Mouse (Mus musculus): ENCODE measurements around the gene Drc7. TPM values are rescaled to one million over a fixed set of nuclear protein-coding genes. Genes with fewer than 3 reads are reported as not detected.

Gene Drc7
- total and polyA plus RNA-seq, 2 experiments from 2014 or later, result not detected

DNA sequence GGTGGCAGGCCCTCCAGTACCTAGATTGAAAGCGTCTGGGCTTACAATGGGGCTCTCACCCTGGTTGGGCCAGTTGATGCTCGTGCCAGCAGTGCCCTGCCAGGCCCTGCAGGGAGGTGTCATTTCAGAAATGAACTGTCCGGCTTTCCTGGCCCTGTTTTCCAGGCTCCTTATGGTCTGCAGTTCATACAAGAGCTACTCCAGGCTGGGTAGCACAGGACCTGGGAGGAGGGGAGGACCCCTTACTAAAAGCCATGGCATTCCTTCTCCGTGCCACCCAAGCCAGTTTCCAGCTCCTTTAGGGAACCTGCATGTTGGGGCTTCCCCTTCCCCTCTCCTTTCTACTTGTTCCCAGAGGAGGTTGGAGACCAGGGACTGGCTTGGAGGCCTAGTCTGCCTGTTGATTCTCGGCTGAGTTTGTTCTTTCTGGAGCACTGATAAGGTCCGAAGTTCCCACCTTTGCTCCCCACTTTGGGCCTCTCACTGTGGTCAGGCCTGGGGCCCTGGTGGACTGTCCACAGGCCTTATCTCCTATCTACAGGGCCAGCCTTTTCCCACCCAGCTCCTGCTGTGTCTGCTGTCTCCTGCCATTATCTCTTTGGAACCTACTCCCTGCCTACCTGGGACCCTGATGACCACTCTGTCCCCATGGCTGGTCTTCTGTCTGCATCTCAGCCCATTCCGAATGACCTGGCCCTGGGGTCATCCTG lies 30.7 kb downstream of the Drc7 start:
- Histone ChIP-seq H3K9me3 (replicated peaks; ENCODE audit: control insufficient read depth, low read length) (no peaks in the 10 kb centered on the region), H3K4me1 (ENCODE audit: control insufficient read depth, insufficient read depth) (peaks cover 6% of the 10 kb centered on the region; the same call in 1 of the 2 replicates), H3K27ac (ENCODE audit: low read depth) (no peak overlapping the region), H3K4me2 (ENCODE audit: low read depth, low read length) (no peak overlapping the region), H3K27me3 (ENCODE audit: control insufficient read depth, insufficient read depth, low read length) (no peaks in the 10 kb centered on the region), H3K36me3 (replicated peaks; ENCODE audit: control insufficient read depth, insufficient read depth, low read length) (peaks cover 31% of the 10 kb centered on the region), H3K4me3 (ENCODE audit: low read depth, low read length) (no peak overlapping the region), H3K9ac (replicated peaks; ENCODE audit: low read depth, low read length) (no peak overlapping the region)
- ATAC-seq (ENCODE audit: insufficient read depth, low read depth) (no peak), DNase-seq (ENCODE audit: low spot score) (no peak)
- TF ChIP-seq CTCF (IDR thresholded peaks at IDR 0.05; ENCODE audit: low read depth) (no peak), EP300 (IDR thresholded peaks at IDR 0.05; ENCODE audit: low read depth) (no peak)
- WGBS, result 63% methylated on average over 7 of the region's 7 CpGs

DNA sequence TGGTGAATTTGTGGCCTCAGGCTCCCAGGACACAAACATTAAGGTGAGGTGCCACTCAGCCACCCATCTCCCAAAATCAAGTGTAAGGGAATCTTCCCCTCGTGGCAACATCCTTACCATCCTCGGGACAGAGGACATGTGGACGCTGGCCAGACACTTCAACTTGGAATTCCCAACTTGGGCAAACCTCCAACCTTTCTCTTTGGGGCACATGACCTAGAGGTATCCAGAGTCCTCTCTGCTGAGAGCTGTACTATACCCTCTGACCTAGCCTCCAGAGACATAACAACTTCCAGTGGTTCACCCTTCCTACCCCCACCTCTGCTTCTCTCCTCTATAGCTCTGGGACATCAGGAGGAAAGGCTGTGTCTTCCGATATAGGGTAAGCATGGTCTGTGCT lies 38.7 kb downstream of the Drc7 start:
- Histone ChIP-seq H3K4me2 (ENCODE audit: low read depth, low read length) (no peak overlapping the region), H3K27ac (ENCODE audit: low read depth) (peak overlapping the region; percentile 30; the same call in 1 of the 2 replicates), H3K9ac (replicated peaks; ENCODE audit: low read depth, low read length) (no peak overlapping the region), H3K9me3 (replicated peaks; ENCODE audit: control insufficient read depth, low read length) (no peaks in the 10 kb centered on the region), H3K27me3 (ENCODE audit: control insufficient read depth, insufficient read depth, low read length) (no peaks in the 10 kb centered on the region), H3K4me1 (ENCODE audit: control insufficient read depth, insufficient read depth) (peaks cover 11% of the 10 kb centered on the region), H3K36me3 (replicated peaks; ENCODE audit: control insufficient read depth, insufficient read depth, low read length) (peaks cover 53% of the 10 kb centered on the region), H3K4me3 (ENCODE audit: low read depth, low read length) (no peak overlapping the region)
- DNase-seq (ENCODE audit: low spot score) (no peak), ATAC-seq (ENCODE audit: insufficient read depth, low read depth) (peak; percentile 62)
- WGBS, result 38% methylated on average over 4 of the region's 4 CpGs
- TF ChIP-seq CTCF (IDR thresholded peaks at IDR 0.05; ENCODE audit: low read depth) (no peak), EP300 (IDR thresholded peaks at IDR 0.05; ENCODE audit: low read depth) (no peak)

DNA sequence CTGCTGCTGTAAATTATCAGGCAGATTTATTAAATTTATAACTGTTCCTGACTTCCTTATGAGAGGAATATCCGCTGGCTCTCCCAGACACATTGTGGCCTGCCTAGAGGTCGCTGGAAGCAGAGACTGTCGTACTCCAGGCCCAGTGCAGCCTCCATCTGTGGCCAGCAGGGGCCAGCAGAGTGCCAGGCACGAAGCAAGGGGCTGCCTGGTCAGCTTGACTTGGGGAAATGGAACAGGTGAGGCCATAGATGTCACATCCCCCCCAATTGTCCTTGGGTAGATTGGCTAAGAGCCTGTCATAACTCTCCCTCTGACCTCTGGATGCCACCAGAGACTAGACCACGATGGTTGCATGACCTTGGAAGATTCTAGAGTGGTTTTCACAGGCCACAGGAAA lies 44.1 kb downstream of the Drc7 start:
- H3K4me1 ChIP-seq (ENCODE audit: control insufficient read depth, insufficient read depth), result 0 out of 2 replicates have a peak, but pooled peaks cover under 1% of the 10 kb centered on the region
- WGBS, result 18% methylated on average over 5 of the region's 5 CpGs
- ATAC-seq (ENCODE audit: insufficient read depth, low read depth), result peak; percentile 66
- peak; percentile 97 for TF ChIP-seq CTCF (IDR thresholded peaks at IDR 0.05; ENCODE audit: low read depth)
- no peak for TF ChIP-seq EP300 (IDR thresholded peaks at IDR 0.05; ENCODE audit: low read depth)
- no peak overlapping the region for H3K4me2 ChIP-seq (ENCODE audit: low read depth, low read length)
- H3K9me3 ChIP-seq (replicated peaks; ENCODE audit: control insufficient read depth, low read length), result no peaks in the 10 kb centered on the region
- peak; percentile 52 for DNase-seq (ENCODE audit: low spot score)
- no peak overlapping the region for H3K27ac ChIP-seq (ENCODE audit: low read depth)
- no peaks in the 10 kb centered on the region for H3K27me3 ChIP-seq (ENCODE audit: control insufficient read depth, insufficient read depth, low read length)
- H3K4me3 ChIP-seq (ENCODE audit: low read depth, low read length), result no peak overlapping the region
- no peak overlapping the region for H3K9ac ChIP-seq (replicated peaks; ENCODE audit: low read depth, low read length)
- peaks cover 80% of the 10 kb centered on the region for H3K36me3 ChIP-seq (replicated peaks; ENCODE audit: control insufficient read depth, insufficient read depth, low read length)

DNA sequence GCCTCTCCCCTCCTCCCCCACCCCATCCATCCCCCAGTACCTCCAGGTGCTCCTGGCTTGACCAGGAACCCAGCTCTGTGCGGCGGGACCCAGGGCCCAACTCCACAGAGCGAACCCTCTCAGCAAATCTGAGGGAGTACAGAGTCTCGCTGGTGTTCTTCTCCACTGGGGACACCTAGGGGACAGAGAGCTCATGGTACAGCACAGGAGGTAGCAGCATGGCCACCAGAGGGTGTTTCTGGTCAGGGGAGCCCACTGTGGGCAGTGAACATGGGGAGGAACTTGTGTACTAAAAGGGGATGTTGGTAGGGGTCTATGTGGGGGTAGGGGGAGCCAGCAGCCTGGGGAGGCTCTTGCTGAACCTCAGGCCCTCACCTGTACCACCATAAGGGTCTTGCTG lies 47.1 kb downstream of the Drc7 start:
- Histone ChIP-seq H3K4me1 (ENCODE audit: control insufficient read depth, insufficient read depth) (no peaks in the 10 kb centered on the region), H3K36me3 (replicated peaks; ENCODE audit: control insufficient read depth, insufficient read depth, low read length) (peaks cover 92% of the 10 kb centered on the region), H3K4me2 (ENCODE audit: low read depth, low read length) (no peak overlapping the region), H3K9ac (replicated peaks; ENCODE audit: low read depth, low read length) (no peak overlapping the region), H3K4me3 (ENCODE audit: low read depth, low read length) (no peak overlapping the region), H3K27me3 (ENCODE audit: control insufficient read depth, insufficient read depth, low read length) (no peaks in the 10 kb centered on the region), H3K9me3 (replicated peaks; ENCODE audit: control insufficient read depth, low read length) (no peaks in the 10 kb centered on the region), H3K27ac (ENCODE audit: low read depth) (no peak overlapping the region)
- WGBS, result 70% methylated on average over 4 of the region's 4 CpGs
- DNase-seq (ENCODE audit: low spot score) (no peak), ATAC-seq (ENCODE audit: insufficient read depth, low read depth) (no peak)
- TF ChIP-seq EP300 (IDR thresholded peaks at IDR 0.05; ENCODE audit: low read depth), result no peak
- peak; percentile 30 for TF ChIP-seq CTCF (IDR thresholded peaks at IDR 0.05; ENCODE audit: low read depth)

DNA sequence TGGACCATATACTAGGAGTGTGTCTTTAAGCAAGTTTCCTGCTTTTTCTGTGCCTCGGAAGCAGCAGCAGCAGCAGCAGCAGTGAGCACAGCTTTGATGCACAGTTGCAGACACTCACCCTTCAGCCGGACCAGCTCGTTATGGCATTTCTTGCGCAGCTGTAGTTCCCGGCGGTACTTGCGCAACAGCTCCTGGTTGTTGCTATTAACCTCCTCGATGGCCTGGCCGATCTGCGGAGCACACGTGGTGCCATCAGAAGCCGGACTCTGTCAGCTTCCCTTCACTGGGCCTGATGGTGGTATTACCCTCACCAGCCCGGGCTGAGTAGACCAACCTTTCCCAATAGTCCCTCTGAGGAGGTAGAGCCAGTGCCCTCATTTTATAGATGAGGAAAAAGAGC lies 52.4 kb downstream of the Drc7 start:
- Histone ChIP-seq H3K9me3 (replicated peaks; ENCODE audit: control insufficient read depth, low read length) (no peaks in the 10 kb centered on the region), H3K4me1 (ENCODE audit: control insufficient read depth, insufficient read depth) (no peaks in the 10 kb centered on the region), H3K36me3 (replicated peaks; ENCODE audit: control insufficient read depth, insufficient read depth, low read length) (peaks cover 77% of the 10 kb centered on the region), H3K4me2 (ENCODE audit: low read depth, low read length) (no peak overlapping the region), H3K9ac (replicated peaks; ENCODE audit: low read depth, low read length) (no peak overlapping the region), H3K27ac (ENCODE audit: low read depth) (no peak overlapping the region), H3K4me3 (ENCODE audit: low read depth, low read length) (no peak overlapping the region), H3K27me3 (ENCODE audit: control insufficient read depth, insufficient read depth, low read length) (no peaks in the 10 kb centered on the region)
- no peak for ATAC-seq (ENCODE audit: insufficient read depth, low read depth)
- TF ChIP-seq EP300 (IDR thresholded peaks at IDR 0.05; ENCODE audit: low read depth), result no peak
- no peak for TF ChIP-seq CTCF (IDR thresholded peaks at IDR 0.05; ENCODE audit: low read depth)
- DNase-seq (ENCODE audit: low spot score), result no peak
- WGBS, result 88% methylated on average over 13 of the region's 13 CpGs

DNA sequence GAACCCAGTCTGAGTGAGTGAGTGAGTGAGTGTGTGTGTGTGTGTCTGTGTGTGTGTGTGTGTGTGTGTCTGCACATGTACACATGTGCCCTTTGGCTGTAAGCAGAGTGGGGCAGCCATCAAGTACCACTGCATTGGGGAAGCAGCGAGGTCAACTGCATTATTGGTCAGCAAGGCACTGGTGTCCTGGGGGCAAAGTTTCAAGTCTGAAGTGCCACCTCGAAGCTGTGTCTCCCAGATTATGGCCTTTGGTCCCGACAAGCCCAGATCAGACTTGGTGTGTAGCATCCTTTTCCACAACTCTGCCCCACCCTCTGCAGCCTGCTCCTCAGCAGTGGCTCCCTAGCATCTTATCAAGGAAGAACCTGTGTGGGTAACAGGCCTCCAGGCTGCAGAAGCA lies 57.7 kb downstream of the Drc7 start:
- H3K9ac ChIP-seq (replicated peaks; ENCODE audit: low read depth, low read length), result no peak overlapping the region
- DNase-seq (ENCODE audit: low spot score) (no peak), ATAC-seq (ENCODE audit: insufficient read depth, low read depth) (no peak)
- TF ChIP-seq EP300 (IDR thresholded peaks at IDR 0.05; ENCODE audit: low read depth) (no peak), CTCF (IDR thresholded peaks at IDR 0.05; ENCODE audit: low read depth) (no peak)
- WGBS, result 75% methylated on average over 3 of the region's 3 CpGs
- no peaks in the 10 kb centered on the region for H3K27me3 ChIP-seq (ENCODE audit: control insufficient read depth, insufficient read depth, low read length)
- H3K4me2 ChIP-seq (ENCODE audit: low read depth, low read length), result no peak overlapping the region
- no peak overlapping the region for H3K4me3 ChIP-seq (ENCODE audit: low read depth, low read length)
- H3K36me3 ChIP-seq (replicated peaks; ENCODE audit: control insufficient read depth, insufficient read depth, low read length), result peaks cover 39% of the 10 kb centered on the region
- H3K9me3 ChIP-seq (replicated peaks; ENCODE audit: control insufficient read depth, low read length), result no peaks in the 10 kb centered on the region
- no peaks in the 10 kb centered on the region for H3K4me1 ChIP-seq (ENCODE audit: control insufficient read depth, insufficient read depth)
- H3K27ac ChIP-seq (ENCODE audit: low read depth), result no peak overlapping the region
